Mouse (Mus musculus): ENCODE data around the gene Exoc7. TPM values are rescaled to one million over a fixed set of nuclear protein-coding genes. Genes with fewer than 3 reads are reported as not detected.

Exoc7 gene
- polyA plus RNA-seq, 1 experiment from 2014 or later = 63.5 TPM

- peaks cover 11% of the 10 kb centered on the region; the same call in 1 of the 2 replicates for H3K4me1 ChIP-seq
- WGBS = 87% methylated on average over 3 of the region's 3 CpGs
- H3K4me3 ChIP-seq = no peak overlapping the region
- no peak for ATAC-seq (ENCODE audit: borderline replicate concordance, extremely low read depth, low FRiP score, low TSS enrichment)
- H3K36me3 ChIP-seq = peaks cover 88% of the 10 kb centered on the region
- H3K9ac ChIP-seq = no peak overlapping the region
- H3K27me3 ChIP-seq = no peaks in the 10 kb centered on the region
- H3K27ac ChIP-seq = no peak overlapping the region
- H3K9me3 ChIP-seq = no peaks in the 10 kb centered on the region
- H3K4me2 ChIP-seq = no peak overlapping the region
Observed at GRCm38 (mm10) chr11:116253076-116253600, 53.9 kb downstream of the Exoc7 start.

- WGBS = 78% methylated on average over 8 of the region's 8 CpGs
- Histone ChIP-seq H3K4me1 (peaks cover 11% of the 10 kb centered on the region; the same call in 1 of the 2 replicates), H3K36me3 (peaks cover 93% of the 10 kb centered on the region), H3K9me3 (no peaks in the 10 kb centered on the region), H3K9ac (no peak overlapping the region), H3K4me2 (no peak overlapping the region), H3K4me3 (no peak overlapping the region), H3K27me3 (no peaks in the 10 kb centered on the region), H3K27ac (no peak overlapping the region)
- no peak for ATAC-seq (ENCODE audit: borderline replicate concordance, extremely low read depth, low FRiP score, low TSS enrichment)
Observed at GRCm38 (mm10) chr11:116250898-116251297, 56.1 kb downstream of the Exoc7 start.

- H3K36me3 ChIP-seq = peaks cover 88% of the 10 kb centered on the region
- H3K27ac ChIP-seq = no peak overlapping the region
- ATAC-seq (ENCODE audit: borderline replicate concordance, extremely low read depth, low FRiP score, low TSS enrichment) = no peak
- 77% methylated on average over 14 of the region's 14 CpGs for WGBS
- H3K9me3 ChIP-seq = no peaks in the 10 kb centered on the region
- H3K4me3 ChIP-seq = no peak overlapping the region
- H3K9ac ChIP-seq = no peak overlapping the region
- H3K27me3 ChIP-seq = no peaks in the 10 kb centered on the region
- no peak overlapping the region for H3K4me2 ChIP-seq
- H3K4me1 ChIP-seq = no peaks in the 10 kb centered on the region
Observed at GRCm38 (mm10) chr11:116247502-116248222, 59.4 kb downstream of the Exoc7 start.

- Histone ChIP-seq H3K36me3 (peaks cover 67% of the 10 kb centered on the region), H3K27ac (no peak overlapping the region), H3K4me1 (no peaks in the 10 kb centered on the region), H3K9me3 (no peaks in the 10 kb centered on the region), H3K9ac (no peak overlapping the region), H3K4me2 (no peak overlapping the region), H3K27me3 (no peaks in the 10 kb centered on the region), H3K4me3 (no peak overlapping the region)
- 76% methylated on average over 6 of the region's 6 CpGs for WGBS
- ATAC-seq (ENCODE audit: borderline replicate concordance, extremely low read depth, low FRiP score, low TSS enrichment) = no peak
Observed at GRCm38 (mm10) chr11:116245616-116246015, 61.4 kb downstream of the Exoc7 start.

GRCm38 (mm10) chr11:116244580-116244979 is 62.5 kb downstream of the Exoc7 start:
- H3K36me3 ChIP-seq = peaks cover 57% of the 10 kb centered on the region
- H3K9me3 ChIP-seq = no peaks in the 10 kb centered on the region
- WGBS = 79% methylated on average over 8 of the region's 8 CpGs
- no peak overlapping the region for H3K4me2 ChIP-seq
- H3K4me1 ChIP-seq = peaks cover 3% of the 10 kb centered on the region; the same call in 1 of the 2 replicates
- no peak overlapping the region for H3K4me3 ChIP-seq
- no peak overlapping the region for H3K9ac ChIP-seq
- H3K27me3 ChIP-seq = no peaks in the 10 kb centered on the region
- H3K27ac ChIP-seq = no peak overlapping the region
- ATAC-seq (ENCODE audit: borderline replicate concordance, extremely low read depth, low FRiP score, low TSS enrichment) = no peak

- no peak overlapping the region for H3K4me2 ChIP-seq
- no peak for ATAC-seq (ENCODE audit: borderline replicate concordance, extremely low read depth, low FRiP score, low TSS enrichment)
- no peak overlapping the region for H3K4me3 ChIP-seq
- no peak overlapping the region for H3K9ac ChIP-seq
- WGBS = 58% methylated on average over 12 of the region's 12 CpGs
- peaks cover 29% of the 10 kb centered on the region for H3K36me3 ChIP-seq
- H3K27ac ChIP-seq = no peak overlapping the region
- peaks cover 20% of the 10 kb centered on the region; the same call in 1 of the 2 replicates for H3K27me3 ChIP-seq
- peaks cover 6% of the 10 kb centered on the region; the same call in 1 of the 2 replicates for H3K4me1 ChIP-seq
- no peaks in the 10 kb centered on the region for H3K9me3 ChIP-seq
Observed at GRCm38 (mm10) chr11:116241744-116242235, 65.2 kb downstream of the Exoc7 start.

- H3K27me3 ChIP-seq = peaks cover 20% of the 10 kb centered on the region; the same call in 1 of the 2 replicates
- 28% methylated on average over 7 of the region's 7 CpGs for WGBS
- no peak overlapping the region for H3K4me3 ChIP-seq
- H3K27ac ChIP-seq = no peak overlapping the region
- H3K9me3 ChIP-seq = no peaks in the 10 kb centered on the region
- H3K4me1 ChIP-seq = peaks cover 6% of the 10 kb centered on the region; the same call in 1 of the 2 replicates
- H3K36me3 ChIP-seq = peaks cover 9% of the 10 kb centered on the region
- H3K4me2 ChIP-seq = no peak overlapping the region
- H3K9ac ChIP-seq = no peak overlapping the region
- no peak for ATAC-seq (ENCODE audit: borderline replicate concordance, extremely low read depth, low FRiP score, low TSS enrichment)
Observed at GRCm38 (mm10) chr11:116239797-116240196, 67.2 kb downstream of the Exoc7 start.

Other genes starting within 250 kb of the Exoc7 start
- gene Unc13d, start 229.3 kb downstream of the Exoc7 start, polyA plus RNA-seq (2015; fragmentation: Nextera tagmentation; extraction: Ambion mirVana) = 4.1 and 6.4 TPM in 2 replicates
- gene Wbp2, start 220.2 kb downstream of the Exoc7 start, polyA plus RNA-seq (2015; fragmentation: Nextera tagmentation; extraction: Ambion mirVana) = 58.0 and 67.9 TPM in 2 replicates
- 24.9 and 25.9 TPM in 2 replicates for gene Trim47, start 180.0 kb downstream of the Exoc7 start, polyA plus RNA-seq (2015; fragmentation: Nextera tagmentation; extraction: Ambion mirVana)
- 3.7 and 4.3 TPM in 2 replicates for gene Trim65, start 176.1 kb downstream of the Exoc7 start, polyA plus RNA-seq (2015; fragmentation: Nextera tagmentation; extraction: Ambion mirVana)
- gene Mrpl38, start 168.4 kb downstream of the Exoc7 start, polyA plus RNA-seq (2015; fragmentation: Nextera tagmentation; extraction: Ambion mirVana) = 89.5 and 94.7 TPM in 2 replicates
- 29.7 and 35.9 TPM in 2 replicates for gene Fbf1, start 139.1 kb downstream of the Exoc7 start, polyA plus RNA-seq (2015; fragmentation: Nextera tagmentation; extraction: Ambion mirVana)
- 77.5 and 78.3 TPM in 2 replicates for gene Ten1, start 108.4 kb downstream of the Exoc7 start, polyA plus RNA-seq (2015; fragmentation: Nextera tagmentation; extraction: Ambion mirVana)
- 19.6 and 21.2 TPM in 2 replicates for gene Acox1, start 108.2 kb downstream of the Exoc7 start, polyA plus RNA-seq (2015; fragmentation: Nextera tagmentation; extraction: Ambion mirVana)
- 5.8 and 6.4 TPM in 2 replicates for gene Evpl, start 69.2 kb downstream of the Exoc7 start, polyA plus RNA-seq (2015; fragmentation: Nextera tagmentation; extraction: Ambion mirVana)
- 89.8 and 95.4 TPM in 2 replicates for gene Srp68, start 33.0 kb downstream of the Exoc7 start, polyA plus RNA-seq (2015; fragmentation: Nextera tagmentation; extraction: Ambion mirVana)
- 0.07 and 0.24 TPM in 2 replicates for gene Galr2, start 26.3 kb downstream of the Exoc7 start, polyA plus RNA-seq (2015; fragmentation: Nextera tagmentation; extraction: Ambion mirVana)
- 21.1 and 21.2 TPM in 2 replicates for gene Foxj1, start 28.2 kb upstream of the Exoc7 start, polyA plus RNA-seq (2015; fragmentation: Nextera tagmentation; extraction: Ambion mirVana)
- gene Rnf157, start 105.8 kb upstream of the Exoc7 start, polyA plus RNA-seq (2015; fragmentation: Nextera tagmentation; extraction: Ambion mirVana) = 11.1 and 11.4 TPM in 2 replicates
- 37.2 and 41.7 TPM in 2 replicates for gene Ubald2, start 126.9 kb upstream of the Exoc7 start, polyA plus RNA-seq (2015; fragmentation: Nextera tagmentation; extraction: Ambion mirVana)
- 0.08 TPM in 1 of 2 replicates, not detected in the other for gene Qrich2, start 159.0 kb upstream of the Exoc7 start, polyA plus RNA-seq (2015; fragmentation: Nextera tagmentation; extraction: Ambion mirVana)
- 180 and 187 TPM in 2 replicates for gene Prpsap1, start 187.0 kb upstream of the Exoc7 start, polyA plus RNA-seq (2015; fragmentation: Nextera tagmentation; extraction: Ambion mirVana)
- 6.2 and 6.9 TPM in 2 replicates for gene Sphk1, start 223.7 kb upstream of the Exoc7 start, polyA plus RNA-seq (2015; fragmentation: Nextera tagmentation; extraction: Ambion mirVana)

Measured in lung, embryonic 15.5 days (tissue).